Mouse (Mus musculus) spleen, adult 18-20 months (tissue): ENCODE results near the gene Limd1.
A peak's percentile ranks its signal among the peaks of the same experiment; 100 is the strongest.

Source experiments
- DNase-seq, 2 experiments: peaks; one replicate each; pipeline ENCODE4 v3.0.0; 2022; ENCODE audit warnings: mixed read lengths in 2 of 2

The Limd1 gene

DNA sequence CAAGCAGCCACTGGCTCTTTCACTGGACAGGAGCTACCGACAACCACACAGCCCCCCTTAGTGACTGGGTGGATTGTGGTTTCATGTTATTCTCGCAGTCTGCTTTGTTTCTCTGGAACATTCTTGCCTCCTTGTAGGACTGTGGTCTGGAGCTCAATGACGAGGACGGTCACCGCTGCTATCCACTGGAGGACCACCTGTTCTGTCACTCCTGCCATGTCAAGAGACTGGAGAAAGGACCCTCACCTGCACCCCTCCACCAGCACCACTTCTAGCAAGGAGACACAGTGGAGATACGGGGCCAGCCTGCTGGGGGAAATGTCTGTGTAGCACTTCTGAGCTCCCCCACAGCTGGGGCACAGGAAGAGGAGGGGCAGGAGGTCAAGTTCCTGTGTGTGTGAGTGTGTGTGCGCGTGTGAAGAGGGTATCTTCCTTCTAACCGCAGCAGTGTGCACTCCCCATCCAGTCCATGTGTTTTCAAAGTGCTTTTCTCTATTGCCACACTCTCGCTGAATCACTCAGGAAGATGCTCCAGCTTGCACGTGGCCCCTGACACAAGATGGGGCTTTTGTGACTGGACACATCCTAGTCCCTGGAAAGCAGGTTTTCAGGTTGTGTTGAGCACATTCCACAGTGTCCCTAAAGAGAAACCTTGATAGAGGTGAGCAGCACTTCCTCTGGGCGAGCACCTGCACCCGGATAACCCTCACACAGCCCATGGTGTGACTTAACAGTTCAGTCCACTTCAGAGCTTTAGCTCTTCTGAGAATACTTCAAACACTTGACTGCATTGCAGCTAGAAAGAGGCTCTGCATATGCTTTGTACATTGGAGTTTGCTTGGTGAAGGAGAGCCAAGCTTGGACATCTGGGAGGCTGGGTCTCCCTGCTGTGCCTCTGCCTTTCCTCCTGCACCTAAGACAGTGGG is 40.7 kb downstream of the Limd1 start:
- peak; percentile 51 to 58 for DNase-seq

GRCm38 (mm10) chr9:123520735-123521134 is 42.2 kb downstream of the Limd1 start:
- no peak for DNase-seq

- peak in 1 of 2 experiments; percentile 56 for DNase-seq
Observed at GRCm38 (mm10) chr9:123523676-123524075, 45.2 kb downstream of the Limd1 start.

GRCm38 (mm10) chr9:123525095-123525494 is 46.6 kb downstream of the Limd1 start:
- peak; percentile 20 to 65 for DNase-seq

- DNase-seq: no peak
Observed at GRCm38 (mm10) chr9:123526502-123526901, 48.0 kb downstream of the Limd1 start.

GRCm38 (mm10) chr9:123528087-123528925 is 49.8 kb downstream of the Limd1 start:
- no peak for DNase-seq

- peak; percentile 19 to 46 for DNase-seq
Observed at GRCm38 (mm10) chr9:123528926-123529295, 50.4 kb downstream of the Limd1 start.

- peak; percentile 96 for DNase-seq
Observed at GRCm38 (mm10) chr9:123529392-123530157, 51.1 kb downstream of the Limd1 start, which contains the start of gene Sacm1l. Gene Sacm1l (plus strand): TSS chr9:123529759.

GRCm38 (mm10) chr9:123530158-123530475 is 51.6 kb downstream of the Limd1 start:
- DNase-seq: no peak

DNA sequence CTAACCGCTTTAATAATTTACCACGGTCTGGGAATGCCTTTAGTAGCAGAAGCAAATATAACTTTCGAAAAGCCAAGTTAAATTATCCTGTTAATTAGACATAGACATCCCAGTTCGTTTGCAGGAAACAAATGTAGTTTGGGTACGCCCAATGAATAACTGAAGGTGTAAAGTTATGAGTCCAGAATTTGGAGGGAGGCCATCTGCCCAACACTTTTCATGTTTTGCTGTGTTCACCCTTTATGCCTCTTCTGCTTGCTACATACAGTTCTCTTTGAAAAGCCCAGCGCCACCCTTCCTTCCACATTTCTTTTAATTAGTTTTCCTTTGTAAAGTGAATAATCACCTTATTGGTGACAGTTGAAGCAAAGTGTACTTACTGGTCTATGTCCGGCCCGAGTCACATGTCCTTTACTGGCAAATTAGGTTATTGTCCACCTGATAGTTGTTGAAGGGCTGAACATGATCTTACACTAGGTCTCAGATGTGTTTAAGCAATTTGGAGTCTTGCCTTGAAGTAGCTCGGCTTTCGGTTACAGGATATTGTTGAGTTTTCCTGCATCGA is 52.1 kb downstream of the Limd1 start:
- DNase-seq: no peak

DNA sequence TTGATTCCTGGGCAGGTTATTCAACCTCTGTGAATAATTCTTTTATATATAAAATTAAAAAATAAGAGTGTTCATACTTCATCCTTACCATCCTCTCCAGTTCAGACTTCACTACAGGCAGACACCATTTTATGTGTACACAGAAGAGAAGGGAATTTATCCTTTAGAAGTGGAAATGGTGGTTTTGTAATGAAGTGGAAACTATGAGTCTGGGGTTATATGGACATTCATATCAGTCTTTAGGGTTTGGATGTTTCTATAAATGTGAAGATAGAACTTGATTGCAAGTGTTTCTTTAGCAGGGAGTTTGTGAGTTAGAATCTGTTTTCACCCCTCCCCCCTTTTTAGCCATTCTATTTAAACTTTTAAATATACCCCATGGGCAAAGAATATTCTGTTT is 52.7 kb downstream of the Limd1 start:
- DNase-seq: no peak

DNA sequence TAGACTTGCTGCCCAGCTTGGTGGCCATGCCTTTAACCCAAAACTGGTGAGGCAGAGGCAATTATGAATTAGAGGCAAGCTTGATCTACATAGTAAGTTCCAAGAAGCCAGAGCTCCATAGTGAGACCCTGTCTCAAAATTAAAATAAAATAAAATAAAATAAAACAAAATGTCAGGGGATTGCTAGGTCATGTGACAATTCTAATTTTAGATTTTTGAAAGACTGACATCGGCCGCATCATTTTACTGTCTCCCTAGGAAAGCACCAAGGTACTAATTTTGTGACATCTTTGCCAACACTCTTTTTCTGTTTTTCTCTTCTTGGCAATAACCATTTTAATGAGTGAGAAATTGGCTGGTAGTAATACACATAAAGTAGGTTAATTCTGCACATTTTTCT is 58.1 kb downstream of the Limd1 start:
- no peak for DNase-seq

GRCm38 (mm10) chr9:123538189-123538588 is 59.7 kb downstream of the Limd1 start:
- no peak for DNase-seq

DNA sequence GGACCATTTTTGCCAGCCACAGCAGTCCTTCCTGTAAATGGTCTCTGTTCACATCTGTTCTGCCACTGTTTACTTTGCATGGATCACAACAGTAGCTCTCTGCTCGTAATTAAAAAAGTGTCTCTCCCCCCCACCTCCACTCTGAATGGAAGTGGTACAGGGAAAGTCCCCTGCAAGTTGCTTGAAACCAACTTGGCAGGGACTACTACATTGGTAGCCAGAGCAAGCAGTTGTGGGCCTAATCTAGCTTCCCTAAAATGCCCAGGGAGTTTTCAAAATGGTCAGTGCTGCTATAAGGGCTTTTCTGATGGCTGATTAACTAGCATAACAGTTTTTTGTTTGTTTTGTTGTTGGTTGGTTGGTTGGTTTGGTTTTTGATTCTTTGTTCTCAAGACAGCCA is 60.6 kb downstream of the Limd1 start:
- no peak for DNase-seq

GRCm38 (mm10) chr9:123539823-123540222 is 61.3 kb downstream of the Limd1 start:
- no peak for DNase-seq

GRCm38 (mm10) chr9:123554599-123554998 is 76.1 kb downstream of the Limd1 start:
- no peak for DNase-seq
